Mouse (Mus musculus) lung, postnatal 14 days (tissue): ENCODE measurements around the gene Mapk8ip2.
"Not testable (repeated sequence)": the region's sequence is repeated elsewhere in the genome, so short reads cannot be mapped to it uniquely, and the experiment has no call there.

Experiments used
- DNase-seq: peaks from one replicate; pipeline ENCODE4 v3.0.0; 2021

Mapk8ip2 gene

DNA sequence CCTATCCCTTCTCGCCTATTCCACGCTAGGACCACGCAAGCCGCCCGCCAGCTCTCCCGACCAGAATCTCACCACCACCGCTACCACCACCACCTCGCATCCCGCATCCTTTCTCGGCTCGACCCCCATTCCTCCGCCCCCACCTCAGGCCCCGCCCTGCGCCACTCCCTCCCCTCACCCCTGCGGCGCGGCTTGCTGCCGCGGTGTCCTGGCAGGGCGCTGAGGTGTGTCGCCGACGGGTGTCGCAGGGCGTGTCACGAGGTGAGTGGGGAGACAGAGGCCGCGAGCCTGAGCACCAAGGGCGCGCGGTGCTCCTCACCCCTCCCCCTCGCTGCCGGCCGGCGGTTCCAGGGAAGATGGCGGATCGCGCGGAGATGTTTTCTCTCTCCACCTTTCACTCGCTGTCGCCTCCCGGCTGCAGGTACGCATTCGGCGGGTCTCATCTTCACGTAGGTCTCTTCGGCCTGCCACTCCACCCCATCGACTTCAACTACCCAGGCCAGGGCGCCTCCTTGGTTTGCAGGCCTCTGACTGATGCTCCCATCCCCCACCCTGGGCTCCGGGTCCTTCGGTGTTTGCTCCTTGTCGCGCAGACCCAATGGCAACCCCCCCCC lies at the start of gene Mapk8ip2:
Mapk8ip2 (plus strand) TSS at position 49 of the 614 bp plus-strand sequence.
- DNase-seq = no peak

DNA sequence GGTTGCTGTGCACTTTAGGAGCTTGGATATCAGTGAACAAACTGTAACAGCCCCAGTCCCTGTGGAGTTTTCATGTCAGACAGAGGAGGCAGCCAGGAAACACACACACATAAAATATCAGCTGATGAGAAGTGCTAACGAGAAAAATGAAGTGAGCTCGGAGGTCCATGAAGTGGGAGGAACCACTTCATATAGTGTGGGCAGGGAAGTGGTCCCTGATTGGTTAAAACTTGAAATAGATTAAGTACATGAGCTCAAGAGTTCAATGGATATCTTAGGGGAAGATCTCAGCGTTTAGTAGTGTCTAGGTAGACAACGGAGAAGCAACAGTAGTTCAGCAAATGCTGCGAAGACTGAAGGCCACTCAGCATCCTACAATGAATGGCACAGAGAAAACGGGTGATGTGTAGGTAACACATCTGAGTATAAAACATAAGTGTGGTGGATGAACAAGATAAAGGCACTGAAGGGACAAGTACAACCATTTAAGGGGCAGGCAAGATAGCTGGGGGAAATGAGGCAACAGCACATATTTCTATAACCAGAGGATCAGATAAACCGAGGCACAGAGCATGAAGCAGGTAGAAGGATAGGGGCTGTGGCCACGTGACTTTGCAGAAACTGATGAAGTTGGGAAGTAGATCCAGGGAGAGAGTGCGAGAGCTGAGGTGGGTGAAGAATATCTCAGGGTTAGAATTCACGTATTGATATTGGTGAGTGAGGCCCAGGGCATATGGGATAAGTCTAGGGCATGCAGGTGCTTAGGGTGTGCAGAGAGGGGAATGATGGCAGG lies 48.7 kb upstream of the Mapk8ip2 start:
- DNase-seq = no peak

DNA sequence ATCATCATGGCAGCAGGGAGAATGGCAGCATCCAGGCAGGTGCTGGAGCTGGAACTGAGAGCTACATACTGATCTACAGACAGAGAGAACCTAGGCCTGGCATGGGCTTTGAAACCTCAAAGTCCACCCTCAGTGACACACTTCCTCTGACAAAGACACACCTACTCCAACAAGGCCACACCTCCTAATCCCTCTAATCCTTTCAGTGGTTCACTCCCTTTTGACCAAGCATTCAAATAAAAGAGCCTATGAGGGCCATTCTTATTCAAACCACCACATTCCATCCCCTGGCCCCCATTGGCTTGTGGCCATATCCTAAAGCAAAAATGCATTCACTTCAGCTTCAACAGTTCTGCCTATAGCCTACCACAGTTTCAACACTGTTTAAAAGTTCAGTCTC lies 47.0 kb upstream of the Mapk8ip2 start:
- no peak for DNase-seq

DNA sequence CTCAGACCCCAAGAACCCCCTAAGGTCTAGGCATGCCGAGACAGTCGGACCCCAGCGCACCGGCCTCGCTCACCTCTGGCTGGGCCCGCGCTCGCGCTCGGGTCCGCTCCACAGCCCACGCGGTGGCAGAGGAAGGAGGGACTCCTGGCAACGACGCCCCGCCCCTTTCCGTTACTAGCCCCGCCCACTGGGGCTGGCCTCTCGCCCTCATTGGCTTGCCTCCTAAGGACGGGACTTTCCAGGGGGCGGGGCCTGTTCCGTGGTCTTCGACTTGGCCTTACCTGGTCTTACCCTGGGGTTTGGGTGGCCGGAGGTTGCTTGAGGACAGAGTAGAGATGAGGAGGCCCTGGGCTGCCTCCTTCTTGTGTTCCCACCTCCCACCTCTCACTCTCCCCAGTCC lies 43.6 kb upstream of the Mapk8ip2 start, which contains the start of gene Syce3:
Syce3 (minus strand) TSS at position 386 of the 400 bp plus-strand sequence.
- no peak for DNase-seq

DNA sequence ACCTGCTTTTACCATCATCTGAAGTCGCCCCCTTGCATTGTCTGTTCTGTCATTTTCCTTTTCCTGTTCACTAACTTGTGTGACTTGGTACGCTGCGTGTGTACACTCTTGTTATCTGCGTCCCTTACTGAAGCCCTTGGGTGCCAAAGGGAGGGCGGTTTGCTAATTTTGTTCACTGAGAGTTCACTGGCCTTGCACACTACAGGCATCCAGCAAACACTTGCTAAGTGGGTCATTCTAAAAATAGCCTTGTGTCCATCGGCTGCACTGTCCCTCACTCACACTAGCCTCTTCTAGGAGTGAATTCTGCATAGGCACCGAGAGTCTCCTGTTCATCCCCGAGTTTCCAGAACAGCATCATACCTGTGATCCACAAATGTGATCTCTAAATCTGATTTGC lies 38.4 kb upstream of the Mapk8ip2 start:
- DNase-seq = no peak

DNA sequence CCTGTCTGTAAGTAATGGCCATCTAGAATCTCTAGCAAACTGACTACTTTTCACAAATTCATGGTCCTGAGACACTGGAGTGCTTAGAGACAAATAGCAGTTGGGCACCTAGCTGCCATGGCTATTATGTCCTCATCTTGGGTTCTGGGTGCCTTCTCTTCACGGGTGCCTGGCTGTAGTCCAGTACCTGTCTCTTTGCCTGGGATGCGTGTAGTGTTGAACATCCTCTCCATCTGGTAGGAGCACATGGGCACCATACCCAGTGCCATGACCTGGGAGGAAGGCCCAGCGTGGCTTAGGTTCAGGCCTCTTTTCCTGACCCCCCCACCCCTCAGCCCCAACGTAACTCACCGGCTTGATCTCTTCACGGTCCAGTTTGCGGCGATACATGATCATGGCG lies 31.8 kb upstream of the Mapk8ip2 start:
- DNase-seq = no peak

DNA sequence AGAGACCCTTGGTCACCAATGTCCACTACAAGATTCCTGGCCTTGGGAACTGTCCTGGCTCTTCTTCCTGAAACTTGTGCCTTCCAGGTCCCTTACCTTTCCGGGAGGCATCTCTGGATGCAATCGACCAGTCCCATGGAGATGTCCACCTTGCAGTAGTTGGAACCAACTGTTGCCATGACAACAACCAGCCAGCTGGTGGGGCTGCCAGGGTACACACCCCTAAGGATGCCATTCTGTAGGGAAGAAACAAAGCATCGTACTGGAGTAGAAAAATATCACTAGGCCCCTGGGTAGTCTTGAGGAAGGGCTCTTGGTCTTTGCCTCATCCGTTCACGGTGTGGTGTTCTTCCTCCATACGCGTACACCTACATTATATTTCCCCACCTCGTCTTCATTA lies 29.1 kb upstream of the Mapk8ip2 start:
- no peak for DNase-seq

DNA sequence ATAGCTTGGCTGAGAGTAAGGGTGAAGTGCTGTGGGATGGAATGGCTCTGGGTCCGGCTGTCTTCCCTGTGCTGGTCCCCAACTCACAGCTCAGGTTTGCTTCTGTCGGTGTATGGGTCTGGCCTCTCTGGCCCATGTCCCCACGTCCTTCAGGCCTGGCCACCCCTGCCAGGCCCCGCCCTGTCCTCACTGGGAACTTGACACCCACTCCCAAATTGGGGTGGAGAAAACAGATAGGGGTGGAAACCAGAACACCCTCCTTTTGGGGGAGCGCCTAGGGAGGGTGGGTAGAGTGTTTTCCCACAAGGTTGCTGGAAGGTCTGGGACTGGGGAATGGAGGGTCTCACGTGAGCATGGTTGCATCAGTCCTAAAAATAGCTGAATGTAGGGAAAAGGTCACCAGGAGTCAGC lies 28.0 kb upstream of the Mapk8ip2 start, which contains the start of gene Cpt1b:
Cpt1b (minus strand) TSS at position 153 of the 411 bp plus-strand sequence.
- no peak for DNase-seq

DNA sequence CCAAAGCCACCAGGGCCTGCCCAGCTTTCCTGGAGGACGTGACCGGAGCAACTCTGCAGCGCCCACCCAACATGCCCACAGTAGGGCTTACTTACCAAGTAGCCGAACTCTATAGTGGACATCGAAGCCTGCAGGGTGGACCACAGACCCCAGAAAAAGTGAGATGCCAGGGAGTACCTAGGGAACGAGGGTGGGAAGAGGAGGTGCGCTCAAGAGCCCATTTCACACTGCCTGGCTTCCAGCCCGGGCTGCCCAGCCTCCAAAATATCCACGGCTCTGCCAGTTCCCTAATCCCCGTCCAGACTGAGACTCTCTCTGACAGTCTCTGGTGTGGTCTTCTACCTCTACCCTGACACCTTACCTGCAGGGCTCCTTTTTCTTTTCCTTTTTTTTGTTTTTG lies 27.0 kb upstream of the Mapk8ip2 start:
- DNase-seq = no peak

DNA sequence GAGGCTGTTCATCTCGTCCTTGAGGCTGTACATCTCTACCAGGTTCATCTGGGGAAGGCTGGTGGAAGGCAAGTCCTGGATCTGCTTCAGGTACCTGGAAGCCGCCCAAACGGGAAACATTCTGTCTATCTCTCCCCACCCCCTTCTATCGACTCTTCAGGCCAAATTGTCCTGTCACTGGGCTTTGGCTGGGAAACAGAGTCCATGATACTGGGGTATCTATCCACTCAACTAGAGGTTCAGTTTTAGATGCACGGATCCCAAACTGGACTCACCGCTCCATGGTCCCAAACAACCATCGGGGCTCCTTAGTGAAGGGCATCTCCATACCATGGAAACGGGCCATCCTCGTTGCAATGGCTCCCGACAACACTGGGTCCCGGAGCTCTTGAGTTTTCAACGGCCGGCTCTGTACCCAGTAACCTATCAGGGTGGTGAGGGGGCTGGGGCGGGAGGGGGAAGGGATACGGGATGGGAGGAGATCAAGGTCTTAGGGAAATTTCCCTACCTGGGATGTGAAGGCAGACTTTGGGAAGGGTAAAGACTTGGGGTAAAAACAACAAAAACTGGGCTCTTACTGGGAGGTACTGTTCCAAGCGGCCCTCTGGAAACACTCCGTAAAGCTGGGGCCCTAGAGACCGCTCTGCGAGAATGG lies 25.4 kb upstream of the Mapk8ip2 start:
- no peak for DNase-seq

DNA sequence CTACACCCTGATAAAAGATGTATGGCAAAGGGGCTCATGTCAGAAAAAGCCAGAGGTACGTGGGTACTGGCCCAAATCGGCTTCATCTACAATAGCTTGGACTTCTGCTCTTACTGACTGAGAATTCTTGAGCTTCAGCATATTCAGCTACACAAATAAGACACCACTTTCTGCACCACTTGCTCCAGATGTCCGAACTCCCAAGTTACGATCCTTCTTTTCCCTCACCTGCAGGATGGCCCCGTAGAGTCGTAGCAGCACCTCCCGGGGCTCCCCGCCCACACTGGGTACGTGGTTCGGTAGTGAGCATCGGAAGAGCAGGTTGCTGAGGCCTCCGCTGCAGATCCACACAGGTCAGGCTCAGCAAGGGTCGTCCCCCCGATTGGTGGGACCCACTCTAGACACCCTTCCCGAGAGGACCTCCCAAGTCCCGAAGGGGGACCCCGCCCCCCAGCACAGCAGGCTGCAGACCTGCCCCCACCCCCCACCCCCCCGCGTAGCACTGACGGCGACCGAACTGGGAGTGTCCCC lies 24.8 kb upstream of the Mapk8ip2 start:
- DNase-seq = no peak

DNA sequence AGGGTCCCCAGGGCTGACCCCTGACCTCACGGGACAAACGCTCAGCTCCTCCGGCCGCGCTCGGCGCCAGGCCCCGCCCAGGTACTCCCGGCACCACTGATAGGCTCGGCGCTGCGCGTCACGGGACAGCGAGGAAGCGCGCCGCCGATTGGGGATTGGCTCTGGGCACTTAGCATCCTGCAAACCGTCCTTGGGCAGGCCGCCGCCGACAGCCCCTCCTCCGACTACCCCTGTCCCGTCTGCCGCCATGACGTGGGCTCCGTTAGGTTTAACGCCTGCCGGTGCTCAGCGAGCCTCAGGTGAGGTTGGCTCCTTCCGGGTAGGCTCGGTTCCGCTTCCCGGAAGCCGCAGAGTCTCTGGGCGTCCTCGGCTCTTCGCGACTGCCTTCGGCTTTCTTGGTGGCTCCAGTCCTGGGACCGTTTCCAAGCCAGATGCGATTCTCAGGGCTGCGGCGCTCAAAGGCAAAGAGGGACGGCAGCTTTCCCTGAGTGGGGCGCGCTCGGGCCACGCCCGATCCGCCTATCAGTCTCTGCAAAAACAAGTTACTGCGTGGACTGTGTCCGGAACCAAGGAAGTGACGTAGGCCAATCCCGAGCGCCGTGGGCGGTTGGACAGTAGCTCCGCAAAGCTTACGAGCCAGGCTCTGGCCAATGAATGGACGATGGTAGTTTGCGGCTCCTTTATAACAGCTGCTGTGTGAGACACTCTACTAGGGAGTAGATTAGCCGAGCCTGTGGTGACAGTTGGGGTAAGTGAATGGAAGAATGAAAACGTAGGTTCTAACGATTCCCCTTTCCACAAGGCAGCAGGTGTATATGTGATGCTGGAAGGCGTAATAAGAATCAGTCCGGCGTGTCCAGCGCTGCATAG lies 24.1 kb upstream of the Mapk8ip2 start, which contains the start of the genes C730034F03Rik, Gm44502 and Chkb:
C730034F03Rik (plus strand) TSS at position 238 of the 870 bp plus-strand sequence.
Gm44502 (minus strand) TSS at position 345 of the 870 bp plus-strand sequence.
Chkb (minus strand) TSS at position 557 of the 870 bp plus-strand sequence.
- peak; percentile 89 for DNase-seq

DNA sequence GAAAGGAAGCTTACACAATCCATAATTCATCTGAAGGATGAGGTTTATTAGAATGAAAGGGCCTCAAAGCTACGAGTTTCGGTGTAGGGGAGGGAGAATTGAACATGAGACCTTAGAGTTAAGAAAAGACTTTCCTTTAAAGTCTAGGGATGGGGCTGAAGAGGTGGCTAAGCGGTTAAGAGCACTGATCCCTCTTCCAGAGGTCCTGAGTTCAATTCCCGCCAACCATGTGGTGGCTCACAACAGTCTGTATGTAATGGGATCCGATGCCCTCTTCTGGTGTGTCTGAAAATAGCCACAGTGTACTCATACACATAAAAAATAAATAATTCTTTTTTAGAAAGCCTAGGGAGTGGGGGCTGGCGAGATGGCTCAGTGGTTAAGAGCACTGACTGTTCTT lies 23.4 kb upstream of the Mapk8ip2 start:
- DNase-seq = no peak

DNA sequence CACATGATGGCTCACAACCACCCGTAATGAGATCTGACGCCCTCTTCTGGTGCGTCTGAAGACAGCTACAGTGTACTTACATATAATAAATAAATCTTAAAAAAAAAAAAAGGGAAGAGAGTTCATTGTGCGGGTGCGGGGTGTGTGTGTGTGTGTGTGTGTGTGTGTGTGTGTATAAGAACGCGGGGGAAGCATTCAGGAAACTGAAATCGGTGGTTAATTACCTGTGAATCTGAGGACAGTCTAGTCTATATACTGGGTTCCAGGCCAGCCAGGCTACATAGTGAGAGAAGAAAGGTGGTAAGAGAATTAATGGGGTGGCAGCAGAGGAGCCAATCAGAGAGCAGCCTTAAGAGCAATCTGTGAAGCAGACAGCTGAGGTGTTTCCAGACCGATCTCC lies 22.9 kb upstream of the Mapk8ip2 start:
- DNase-seq = not testable (repeated sequence)

DNA sequence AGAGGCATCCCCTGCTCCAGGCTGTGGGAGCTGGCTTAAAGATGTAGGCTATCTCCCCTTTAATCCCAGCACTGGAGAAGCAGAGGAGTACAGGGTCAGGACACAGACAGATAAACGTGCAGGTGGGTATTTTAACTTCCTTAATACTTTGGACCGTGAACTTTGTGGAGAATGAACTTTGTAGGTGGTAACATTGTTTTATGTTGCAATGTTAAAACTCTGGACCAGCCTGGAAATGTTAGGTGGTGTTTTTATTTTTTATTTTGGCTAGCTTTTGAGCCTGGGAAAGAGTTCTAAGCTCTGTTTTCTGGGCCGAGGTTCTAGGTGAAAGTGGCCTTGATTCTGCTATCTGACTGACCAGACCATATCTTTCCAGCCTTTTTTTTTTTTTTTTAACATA lies 22.4 kb upstream of the Mapk8ip2 start:
- DNase-seq = no peak

DNA sequence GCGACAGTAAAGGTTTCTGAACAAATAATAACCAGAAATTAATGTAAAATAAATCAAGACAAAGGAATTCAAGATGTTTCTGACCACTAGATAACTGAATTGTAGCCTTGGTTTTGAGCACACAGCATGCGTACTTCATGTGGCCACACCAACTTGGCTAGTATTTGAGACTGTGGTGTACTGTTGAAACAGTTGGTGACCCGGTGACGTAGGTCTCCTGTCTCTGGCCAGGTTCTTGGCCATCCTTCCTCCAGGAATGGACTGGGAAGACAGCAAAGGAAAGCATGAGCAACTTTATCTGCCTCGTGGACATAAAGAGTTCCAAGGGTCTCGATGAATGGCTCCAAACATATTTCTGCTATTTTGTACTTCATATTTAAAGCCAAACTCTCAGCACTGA lies 21.9 kb upstream of the Mapk8ip2 start:
- DNase-seq = no peak

DNA sequence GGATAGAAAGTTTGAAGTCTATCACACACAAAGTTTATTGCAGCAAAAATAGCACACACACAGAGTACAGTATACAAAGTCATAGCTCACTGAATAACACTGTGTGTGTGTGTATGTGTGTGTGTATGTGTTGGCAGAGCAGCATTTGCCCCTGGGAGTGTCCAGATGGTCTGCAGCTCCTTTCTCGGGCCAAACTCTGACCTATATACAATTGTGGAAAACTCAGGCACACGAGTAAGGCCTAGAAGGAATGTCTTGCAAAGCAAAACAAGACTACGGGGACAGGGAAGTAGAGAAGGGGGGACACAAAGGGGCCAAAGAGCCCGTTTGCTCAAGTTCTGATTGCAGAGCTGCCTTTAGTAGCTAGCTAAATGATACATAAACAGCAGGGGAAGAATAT lies 20.8 kb upstream of the Mapk8ip2 start:
- DNase-seq = no peak

DNA sequence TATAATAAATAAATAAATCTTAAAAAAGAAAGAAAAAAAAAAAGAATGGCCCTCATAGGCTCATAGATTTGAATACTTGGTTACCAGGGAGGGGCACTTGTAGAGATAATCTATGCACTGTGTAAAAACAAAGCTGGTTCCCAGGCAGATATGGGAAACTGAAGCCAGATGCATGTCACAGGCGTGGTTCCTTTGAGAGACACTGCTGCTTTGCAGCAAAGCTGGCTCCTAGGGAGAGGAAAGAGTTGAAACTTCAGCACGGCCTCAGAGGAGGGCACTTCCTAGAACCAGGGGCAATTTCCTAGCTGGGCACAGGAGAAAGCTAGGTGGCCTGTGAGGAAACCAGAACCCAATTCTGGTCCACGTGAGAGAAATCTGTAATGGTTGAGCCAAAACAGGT lies 19.6 kb upstream of the Mapk8ip2 start:
- no peak for DNase-seq

DNA sequence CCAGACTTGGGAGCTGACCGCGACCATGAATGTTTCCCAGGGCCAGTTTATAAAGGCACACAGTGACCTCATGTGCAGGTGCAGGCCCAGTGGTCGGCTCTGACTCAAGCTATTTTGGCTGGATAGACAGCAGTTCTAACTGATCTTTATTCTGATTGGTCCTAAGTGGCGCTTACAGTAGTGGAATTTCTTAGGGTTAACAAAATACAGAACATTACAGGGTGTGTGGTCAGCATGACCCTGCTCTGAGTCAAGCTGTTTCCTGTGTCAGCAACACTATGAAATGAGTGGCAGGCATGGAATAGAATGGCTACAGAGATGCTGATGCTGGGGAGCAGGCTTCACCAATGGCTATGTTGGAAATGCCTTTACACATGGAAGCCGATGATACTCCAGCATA lies 17.8 kb upstream of the Mapk8ip2 start:
- DNase-seq = no peak

DNA sequence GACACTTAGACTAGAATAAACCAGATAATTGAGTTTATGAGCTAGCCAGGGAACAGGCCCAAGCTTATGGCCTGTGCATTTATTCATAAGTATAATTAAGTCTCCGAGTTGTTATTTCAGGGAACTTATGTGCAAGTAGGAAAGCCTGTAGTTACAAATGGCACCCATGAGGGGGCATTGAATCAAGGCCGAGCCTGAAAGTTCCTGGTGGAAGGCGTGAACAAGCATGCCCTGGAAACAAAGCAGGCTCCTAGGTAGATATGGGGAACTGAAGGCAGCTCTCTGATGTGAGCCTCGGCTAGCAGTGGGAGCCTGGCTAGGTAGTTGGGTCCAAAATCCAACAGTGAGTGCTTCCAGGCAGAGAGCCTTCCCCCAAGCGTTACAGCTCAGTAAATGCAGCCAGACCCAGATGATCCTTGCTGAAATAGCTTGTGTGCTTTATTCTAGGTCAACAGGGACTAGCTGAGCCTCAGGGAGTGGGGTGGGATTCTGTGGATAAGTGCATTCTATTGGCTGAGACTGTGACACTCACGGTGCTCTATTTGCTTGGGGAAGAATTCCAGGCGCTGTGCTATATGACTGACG lies 11.1 kb upstream of the Mapk8ip2 start:
- no peak for DNase-seq

DNA sequence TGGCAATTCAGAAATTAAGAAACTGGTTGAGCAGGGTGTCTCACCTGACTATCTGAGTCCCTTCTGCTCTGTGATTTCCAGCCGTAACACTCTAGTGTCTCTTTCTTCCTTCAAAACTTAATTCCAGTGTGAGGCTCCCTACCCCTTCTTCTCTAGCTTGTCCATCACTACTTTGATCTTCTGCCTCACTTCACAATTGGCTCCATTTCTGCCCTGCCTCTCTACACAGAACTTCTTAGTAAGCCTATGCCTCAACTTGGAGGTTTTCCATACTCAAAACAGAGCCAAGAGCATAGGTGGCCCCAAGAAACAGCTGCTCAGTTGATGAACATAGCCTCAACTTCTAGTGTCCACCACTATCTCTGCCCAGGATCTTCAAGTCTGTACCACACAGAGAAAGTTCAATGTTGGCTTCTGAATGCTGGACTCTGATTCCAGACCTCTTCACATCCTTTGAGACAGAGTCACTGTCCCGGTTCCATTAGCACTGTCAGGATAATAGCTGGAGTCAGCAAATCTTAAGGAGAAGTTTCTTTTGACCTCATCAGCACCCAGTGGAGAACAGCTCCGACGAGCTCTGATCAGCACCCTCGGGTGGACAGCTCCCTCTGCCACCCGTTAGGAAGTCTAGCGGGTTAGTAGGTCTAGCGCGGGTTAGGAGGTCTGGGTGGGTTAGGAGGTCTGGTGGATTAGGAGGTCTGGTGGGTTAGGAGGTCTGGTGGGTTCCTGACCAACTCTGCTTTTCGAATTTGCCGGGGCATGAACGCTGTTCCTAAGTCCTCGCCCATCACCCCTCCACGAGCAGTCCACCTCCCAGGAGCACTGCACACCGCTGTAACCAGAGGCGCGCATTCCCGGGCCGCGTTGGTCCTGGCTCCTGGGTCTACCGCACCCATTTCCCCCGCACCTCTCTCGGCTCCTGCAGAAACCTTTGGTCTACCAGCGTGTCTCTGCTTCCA lies 528 bp upstream of the Mapk8ip2 start:
- peak; percentile 77 for DNase-seq
